ENCODE assay signal across 9 mouse cellular contexts in genomic region chr9:100400366-100400765, GRCm38 (mm10).
DNase-seq lines count a peak whose midpoint lies in the region; ATAC-seq and TF ChIP-seq lines count a peak whose summit lies in the region.
"Had no signal": no experiment of that assay in that cellular context is flagged by ENCODE, and none has a peak within 500 bp of the region (broad histone marks: within the 10 kb centered on the region; RNA-seq: fewer than 3 reads in every experiment).

No protein-coding gene starts in this region.

- H3K4me2 ChIP-seq in forebrain, embryonic 16.5 days (ENCODE audit: low read length) = no peak overlapping the region
- H3K4me2 ChIP-seq in kidney, embryonic 14.5 days (replicated peaks; ENCODE audit: low read depth, low read length) = no peak overlapping the region
- H3K4me2 ChIP-seq in lung, embryonic 16.5 days (ENCODE audit: low read depth, low read length) = no peak overlapping the region
- H3K4me2 ChIP-seq: limb, embryonic 12.5 days had no signal

- no peak for ATAC-seq in cerebellum, adult (ENCODE audit: insufficient number of reproducible peaks, low FRiP score, low TSS enrichment)
- ATAC-seq in forebrain, embryonic 16.5 days = peak; percentile 75
- ATAC-seq in kidney, embryonic 14.5 days (ENCODE audit: low FRiP score, low TSS enrichment) = peak; percentile 66; the same call in 1 of the 2 replicates
- ATAC-seq in lung, embryonic 16.5 days (ENCODE audit: low read depth) = 0 out of 2 replicates have a peak, but pooled peaks have one; percentile 41

- H3K9me3 ChIP-seq in forebrain, embryonic 16.5 days (ENCODE audit: control insufficient read depth, low read length) = no peaks in the 10 kb centered on the region; the same call in 1 of the 2 replicates
- H3K9me3 ChIP-seq in kidney, embryonic 14.5 days (ENCODE audit: control insufficient read depth, low read length) = no peaks in the 10 kb centered on the region
- H3K9me3 ChIP-seq in lung, embryonic 16.5 days (ENCODE audit: control insufficient read depth, low read length) = no peaks in the 10 kb centered on the region
- H3K9me3 ChIP-seq: limb, embryonic 12.5 days had no signal

- no peaks in the 10 kb centered on the region for H3K4me1 ChIP-seq in forebrain, embryonic 16.5 days (replicated peaks; ENCODE audit: control insufficient read depth, insufficient read depth, low read length)
- no peaks in the 10 kb centered on the region for H3K4me1 ChIP-seq in kidney, embryonic 14.5 days (ENCODE audit: control insufficient read depth, insufficient read depth, low read length)
- no peaks in the 10 kb centered on the region for H3K4me1 ChIP-seq in lung, embryonic 16.5 days (replicated peaks; ENCODE audit: control insufficient read depth, insufficient read depth, low read length)
- H3K4me1 ChIP-seq: limb, embryonic 12.5 days had no signal

- H3K9ac ChIP-seq in forebrain, embryonic 16.5 days (replicated peaks; ENCODE audit: low read depth, low read length) = no peak overlapping the region
- no peak overlapping the region for H3K9ac ChIP-seq in kidney, embryonic 14.5 days (ENCODE audit: low read depth, low read length)
- H3K9ac ChIP-seq in lung, embryonic 16.5 days (ENCODE audit: low read length) = no peak overlapping the region
- H3K9ac ChIP-seq: limb, embryonic 12.5 days had no signal

- peak; percentile 30 to 35 for DNase-seq in cerebellum, adult 18-20 months
- DNase-seq in A20 (ENCODE audit: low read depth, low spot score) = peak; percentile 78
- peak; percentile 88 for DNase-seq in brain, embryonic 14.5 days (ENCODE audit: low read depth)
- peak; percentile 11 for DNase-seq in right cerebral cortex, postnatal 14 days

- no peaks in the 10 kb centered on the region for H3K36me3 ChIP-seq in forebrain, embryonic 16.5 days (ENCODE audit: control insufficient read depth, insufficient read depth)
- H3K36me3 ChIP-seq in kidney, embryonic 14.5 days (ENCODE audit: control insufficient read depth, insufficient read depth, low read length) = no peaks in the 10 kb centered on the region
- H3K36me3 ChIP-seq in lung, embryonic 16.5 days (ENCODE audit: control insufficient read depth, insufficient read depth, low read length) = no peaks in the 10 kb centered on the region
- H3K36me3 ChIP-seq: limb, embryonic 12.5 days had no signal

- no peak overlapping the region for H3K27ac ChIP-seq in forebrain, embryonic 16.5 days (ENCODE audit: low read length)
- H3K27ac ChIP-seq in kidney, embryonic 14.5 days (ENCODE audit: low read depth, low read length) = no peak overlapping the region
- H3K27ac ChIP-seq in lung, embryonic 16.5 days (ENCODE audit: low read length) = no peak overlapping the region
- H3K27ac ChIP-seq: limb, embryonic 12.5 days had no signal

- TF ChIP-seq POLR2A in brain, embryonic 14.5 days (IDR thresholded peaks at IDR 0.05; ENCODE audit: borderline replicate concordance, extremely low read depth, insufficient read depth, insufficient read length, poor library complexity, severe bottlenecking) = no peak

- H3K27me3 ChIP-seq in forebrain, embryonic 16.5 days (replicated peaks; ENCODE audit: control insufficient read depth, insufficient read depth, low read length) = no peaks in the 10 kb centered on the region
- H3K27me3 ChIP-seq in kidney, embryonic 14.5 days (ENCODE audit: control insufficient read depth, insufficient read depth, low read length) = no peaks in the 10 kb centered on the region
- H3K27me3 ChIP-seq in lung, embryonic 16.5 days (ENCODE audit: control insufficient read depth, insufficient read depth, low read depth, low read length) = no peaks in the 10 kb centered on the region

- no peak overlapping the region for H3K4me3 ChIP-seq in forebrain, embryonic 16.5 days (replicated peaks; ENCODE audit: low read length)
- H3K4me3 ChIP-seq in kidney, embryonic 14.5 days (ENCODE audit: low read length) = no peak overlapping the region
- H3K4me3 ChIP-seq in lung, embryonic 16.5 days (ENCODE audit: low read length) = no peak overlapping the region
- H3K4me3 ChIP-seq: limb, embryonic 12.5 days had no signal

- WGBS in forebrain, embryonic 16.5 days = 25% methylated on average over 8 of the region's 8 CpGs
- WGBS in kidney, embryonic 14.5 days = 15% methylated on average over 8 of the region's 8 CpGs
- WGBS in lung, embryonic 16.5 days = 15% methylated on average over 8 of the region's 8 CpGs

- TF ChIP-seq CTCF in brain, embryonic 14.5 days (IDR thresholded peaks at IDR 0.05; ENCODE audit: borderline replicate concordance, extremely low read depth, insufficient read depth, insufficient read length) = peak; percentile 65; the same call in 1 of the 2 replicates

Comparison
In these comparisons a context has a peak if more than half of its experiments do, and no peak if none do; other contexts are left out.
1. DNase-seq: peak in every context shown above with its lines; median percentile 88 in brain, embryonic 14.5 days; 78 in A20; 32 in cerebellum, adult 18-20 months; 11 in right cerebral cortex, postnatal 14 days.